Mouse (Mus musculus) hindbrain, embryonic 11.5 days (tissue): ENCODE results near the gene Itgb6. TPM values are rescaled to one million over a fixed set of nuclear protein-coding genes. Genes with fewer than 3 reads are reported as not detected.

ENCODE experiments used
- ATAC-seq: fragments of 200-750 bp; cut with Nextera tagmentation; 2 replicates; pipeline ENCODE4 v1.8.0; 2017; ENCODE audit warnings: mild to moderate bottlenecking, moderate TSS enrichment, moderate library complexity; ENCODE audit not compliant: low FRiP score
- DNase-seq: peaks from one replicate; pipeline ENCODE4 v3.0.0-alpha.2; 2015; ENCODE audit warnings: low spot score
- H3K27ac ChIP-seq: fragments of 300-500 bp; sonication (generic); 2 replicates; pipeline ENCODE4 v1.5.1; 2014; ENCODE audit warnings: mild to moderate bottlenecking, low read depth, low read length
- H3K27me3 ChIP-seq: fragments of 300-500 bp; sonication (generic); 2 replicates; pipeline ENCODE4 v1.6.1; 2014; ENCODE audit warnings: mild to moderate bottlenecking, low read length, moderate library complexity, mixed read lengths; ENCODE audit not compliant: control insufficient read depth, insufficient read depth
- H3K36me3 ChIP-seq: fragments of 300-500 bp; sonication (generic); 2 replicates; pipeline ENCODE4 v1.6.1; 2014; ENCODE audit warnings: mild to moderate bottlenecking, low read length, moderate library complexity, mixed read lengths; ENCODE audit not compliant: control insufficient read depth, insufficient read depth
- H3K4me1 ChIP-seq: fragments of 300-500 bp; sonication (generic); replicated peaks from 2 replicates; pipeline ENCODE4 v1.6.1; 2014; ENCODE audit warnings: low read length, mixed read lengths; ENCODE audit not compliant: control insufficient read depth, insufficient read depth
- H3K4me2 ChIP-seq: fragments of 300-500 bp; sonication (generic); replicated peaks from 2 replicates; pipeline ENCODE4 v1.6.1; 2014; ENCODE audit warnings: mild to moderate bottlenecking, low read depth, low read length
- H3K4me3 ChIP-seq: fragments of 300-500 bp; sonication (generic); 2 replicates; pipeline ENCODE4 v1.5.1; 2014; ENCODE audit warnings: low read depth, low read length
- H3K9ac ChIP-seq: fragments of 300-500 bp; sonication (generic); 2 replicates; pipeline ENCODE4 v1.6.1; 2014; ENCODE audit warnings: low read depth, low read length
- H3K9me3 ChIP-seq: fragments of 300-500 bp; sonication (generic); 2 replicates; pipeline ENCODE4 v1.6.1; 2016; ENCODE audit warnings: low read length; ENCODE audit not compliant: control insufficient read depth
- WGBS: fragments of 180-500 bp; shearing (Covaris S2); extraction: QIAGEN DNeasy Blood & Tissue Kit; methylation state at CpG from one replicate; pipeline ENCODE4 v1.1.7; 2014; 5-methylcytosine and 5-hydroxymethylcytosine counted together
- polyA plus RNA-seq: library from polyadenylated mRNA; unstranded; fragments of >200 nt; fragmentation: Nextera tagmentation; extraction: Ambion mirVana; gene quantifications from 2 replicates; pipeline ENCODE4 v1.2.1, GENCODE M21; 2014

The Itgb6 gene
- polyA plus RNA-seq, 1 experiment from 2014 or later: 0.71 TPM

DNA sequence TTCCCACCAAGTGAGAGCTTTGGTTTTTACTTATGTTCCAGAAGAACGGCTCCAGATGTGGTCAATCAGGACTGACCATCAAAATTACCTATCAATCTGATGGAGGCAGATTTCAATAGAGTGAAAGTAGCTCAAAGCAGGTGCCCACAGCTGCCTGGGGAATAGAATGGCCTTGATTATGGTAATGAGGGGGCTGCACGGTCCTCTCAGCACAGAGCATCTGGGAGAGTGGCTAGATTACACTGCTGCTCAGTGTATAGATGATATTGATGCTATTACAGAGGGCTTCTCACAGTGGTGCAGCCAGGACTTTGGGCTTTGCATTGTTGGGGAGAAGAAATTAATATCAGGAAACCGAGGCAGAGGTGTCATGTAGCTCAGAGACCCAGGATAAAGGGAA is 110.8 kb downstream of the Itgb6 start:
- H3K36me3 ChIP-seq: no peaks in the 10 kb centered on the region
- no peaks in the 10 kb centered on the region for H3K4me1 ChIP-seq
- DNase-seq: peak; percentile 15
- peak; percentile 87 for ATAC-seq
- no peak overlapping the region for H3K4me3 ChIP-seq
- no peak overlapping the region for H3K9ac ChIP-seq
- H3K9me3 ChIP-seq: no peaks in the 10 kb centered on the region
- 52% methylated on average over 3 of the region's 3 CpGs for WGBS
- H3K4me2 ChIP-seq: no peak overlapping the region
- no peak overlapping the region for H3K27ac ChIP-seq
- H3K27me3 ChIP-seq: no peaks in the 10 kb centered on the region

DNA sequence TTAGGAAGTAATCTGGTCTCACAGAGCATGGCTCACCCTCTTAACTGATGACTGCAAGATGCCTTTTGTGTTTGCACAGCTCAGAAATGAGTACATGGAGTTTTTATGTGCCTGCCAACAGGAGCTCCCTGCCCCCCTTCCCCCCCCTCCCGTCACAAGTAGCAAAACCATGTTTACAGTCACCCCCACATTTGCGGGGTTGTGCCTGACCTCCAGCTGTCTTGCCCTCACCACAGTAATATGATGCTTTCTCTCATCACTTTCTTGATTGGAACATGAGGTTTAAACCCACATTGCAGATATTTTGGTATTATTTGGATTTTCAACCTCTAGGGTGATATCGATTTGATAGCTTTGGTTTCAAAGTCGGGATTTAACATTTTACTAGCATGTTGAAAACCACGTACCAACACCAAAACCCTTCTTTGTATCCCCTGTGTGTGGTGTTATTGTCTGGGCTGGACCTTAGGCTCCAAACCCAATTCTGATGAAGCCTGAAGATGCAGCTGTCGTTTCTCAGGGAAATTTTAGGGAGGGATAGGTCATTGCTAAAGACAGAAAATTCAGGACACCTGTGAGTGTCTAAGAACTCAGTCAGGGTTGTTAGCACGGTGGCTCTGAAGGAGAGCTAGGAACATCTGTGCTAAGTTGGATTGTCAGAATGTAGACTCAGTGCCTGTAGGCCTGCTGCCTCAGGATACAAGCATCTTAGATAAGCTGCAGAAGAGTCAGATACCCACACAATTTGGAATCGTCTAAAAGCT is 112.8 kb downstream of the Itgb6 start:
- H3K27me3 ChIP-seq: no peaks in the 10 kb centered on the region
- H3K9me3 ChIP-seq: no peaks in the 10 kb centered on the region
- no peak overlapping the region for H3K4me3 ChIP-seq
- no peak for DNase-seq
- no peaks in the 10 kb centered on the region for H3K36me3 ChIP-seq
- ATAC-seq: no peak
- H3K27ac ChIP-seq: no peak overlapping the region
- H3K4me2 ChIP-seq: no peak overlapping the region
- no peaks in the 10 kb centered on the region for H3K4me1 ChIP-seq
- no peak overlapping the region for H3K9ac ChIP-seq
- WGBS: 83% methylated on average over 8 of the region's 8 CpGs

DNA sequence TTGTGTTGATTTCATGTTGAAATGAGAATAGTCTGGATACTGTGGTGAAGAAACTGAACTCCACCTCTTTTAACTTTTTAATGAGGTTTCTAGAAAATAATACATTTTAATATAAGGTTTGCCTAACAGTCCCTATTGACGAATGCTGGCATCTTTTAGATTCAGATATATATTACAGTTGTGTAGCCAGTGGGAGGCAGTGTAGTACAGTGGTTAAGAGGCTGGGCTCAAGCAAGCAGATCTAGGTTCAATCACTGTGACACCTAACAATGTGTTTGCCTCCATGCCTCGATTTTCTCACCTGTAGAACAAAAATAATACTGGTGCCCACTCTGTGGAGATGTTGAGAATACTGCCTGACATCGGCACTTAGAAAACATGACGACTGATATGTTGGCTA is 114.5 kb downstream of the Itgb6 start:
- H3K4me1 ChIP-seq: no peaks in the 10 kb centered on the region
- no peaks in the 10 kb centered on the region for H3K36me3 ChIP-seq
- 76% methylated on average over 4 of the region's 4 CpGs for WGBS
- H3K9ac ChIP-seq: no peak overlapping the region
- DNase-seq: no peak
- no peak overlapping the region for H3K27ac ChIP-seq
- no peak overlapping the region for H3K4me3 ChIP-seq
- no peaks in the 10 kb centered on the region for H3K27me3 ChIP-seq
- no peaks in the 10 kb centered on the region for H3K9me3 ChIP-seq
- ATAC-seq: no peak
- no peak overlapping the region for H3K4me2 ChIP-seq

DNA sequence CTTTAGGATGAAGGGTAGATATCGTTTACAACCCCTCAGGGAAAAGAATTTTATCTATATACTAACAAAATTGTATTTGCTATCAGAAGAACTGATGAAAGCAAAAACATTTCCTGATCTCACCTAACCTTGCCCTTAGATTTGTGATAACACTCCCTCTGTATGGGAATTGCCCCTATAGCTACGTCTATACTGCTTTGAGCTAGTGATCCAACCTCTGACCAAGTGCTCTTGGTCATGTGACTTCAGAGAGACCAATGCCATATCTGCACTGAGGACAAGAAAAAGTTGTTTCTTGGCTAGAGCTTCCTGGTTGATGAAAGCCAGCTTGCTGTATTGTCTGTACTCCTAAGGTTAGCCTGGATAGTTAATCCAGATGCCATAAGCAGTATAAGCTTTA is 121.1 kb downstream of the Itgb6 start:
- no peak overlapping the region for H3K4me3 ChIP-seq
- H3K9me3 ChIP-seq: no peaks in the 10 kb centered on the region
- H3K27ac ChIP-seq: no peak overlapping the region
- no peak for ATAC-seq
- no peak overlapping the region for H3K9ac ChIP-seq
- H3K27me3 ChIP-seq: no peaks in the 10 kb centered on the region
- no peak for DNase-seq
- WGBS: 85% methylated on average over 2 of the region's 2 CpGs
- H3K36me3 ChIP-seq: no peaks in the 10 kb centered on the region
- no peak overlapping the region for H3K4me2 ChIP-seq
- no peaks in the 10 kb centered on the region for H3K4me1 ChIP-seq

DNA sequence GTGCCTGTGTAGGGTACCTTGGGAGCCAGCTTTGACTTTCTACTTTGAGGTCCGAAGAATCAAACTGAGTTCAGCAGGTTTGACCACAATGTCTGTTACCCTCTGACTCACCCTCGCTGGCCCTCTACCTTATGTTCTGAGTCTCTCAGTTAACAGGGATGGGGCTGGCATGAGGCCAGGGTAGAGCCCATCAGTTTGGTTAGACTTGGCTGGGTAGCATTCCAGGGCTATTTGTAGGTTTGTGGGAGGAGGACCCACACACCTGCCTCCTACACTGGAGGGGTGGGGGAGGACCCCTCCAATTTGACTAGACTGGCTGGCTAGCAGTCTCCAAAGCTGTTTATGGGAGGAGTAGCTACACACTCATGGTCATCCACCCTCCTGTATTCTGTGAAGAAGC is 121.6 kb downstream of the Itgb6 start:
- DNase-seq (no peak), ATAC-seq (no peak)
- H3K9ac ChIP-seq: no peak overlapping the region
- no peak overlapping the region for H3K4me2 ChIP-seq
- 96% methylated on average over 2 of the region's 2 CpGs for WGBS
- no peaks in the 10 kb centered on the region for H3K27me3 ChIP-seq
- no peak overlapping the region for H3K27ac ChIP-seq
- H3K4me1 ChIP-seq: no peaks in the 10 kb centered on the region
- H3K4me3 ChIP-seq: no peak overlapping the region
- no peaks in the 10 kb centered on the region for H3K36me3 ChIP-seq
- H3K9me3 ChIP-seq: no peaks in the 10 kb centered on the region

DNA sequence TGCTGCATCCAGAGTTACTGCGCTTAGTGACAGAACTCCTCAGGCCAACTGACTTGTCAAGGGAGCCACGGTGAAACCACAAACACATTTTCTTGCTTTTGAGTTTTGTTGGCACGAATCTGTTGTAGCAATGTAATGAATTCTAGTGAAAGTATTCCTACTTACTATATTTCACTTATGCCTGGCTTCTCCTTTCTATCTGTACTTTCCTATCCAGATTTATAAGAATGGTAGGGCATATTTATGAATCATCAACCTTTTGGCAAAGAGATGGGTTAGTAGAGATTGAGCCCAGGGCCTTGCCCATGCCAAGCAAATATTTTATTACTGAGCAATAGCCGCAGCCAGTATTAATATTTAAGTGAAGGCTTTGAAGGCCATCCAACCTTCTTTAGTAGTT is 139.0 kb downstream of the Itgb6 start:
- Histone ChIP-seq H3K4me3 (no peak overlapping the region), H3K4me2 (no peak overlapping the region), H3K9ac (no peak overlapping the region), H3K9me3 (no peaks in the 10 kb centered on the region), H3K27ac (no peak overlapping the region), H3K36me3 (no peaks in the 10 kb centered on the region), H3K27me3 (no peaks in the 10 kb centered on the region), H3K4me1 (no peaks in the 10 kb centered on the region)
- 94% methylated on average over 4 of the region's 4 CpGs for WGBS
- DNase-seq (no peak), ATAC-seq (no peak)

DNA sequence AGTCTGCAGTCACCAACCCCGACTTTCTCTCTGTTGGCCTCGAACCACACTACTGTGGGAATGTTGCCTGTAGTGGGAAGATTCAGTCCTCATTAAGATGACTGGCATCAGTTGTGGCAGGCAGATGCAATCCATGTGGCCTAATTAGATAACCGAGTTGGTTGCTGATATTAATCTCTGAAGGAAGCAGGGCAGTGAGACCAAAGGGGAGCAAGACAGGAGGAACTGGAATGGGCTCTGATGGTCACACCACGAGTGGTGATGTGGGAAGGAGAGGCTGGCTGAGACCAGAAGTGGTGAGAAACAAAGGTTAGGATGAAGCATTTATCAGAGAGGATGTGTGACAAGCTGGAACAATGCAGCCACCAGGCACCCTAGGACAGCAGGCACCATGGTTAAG is 167.9 kb downstream of the Itgb6 start:
- ATAC-seq (no peak), DNase-seq (no peak)
- H3K27me3 ChIP-seq: no peaks in the 10 kb centered on the region
- H3K9ac ChIP-seq: no peak overlapping the region
- no peak overlapping the region for H3K4me2 ChIP-seq
- no peaks in the 10 kb centered on the region for H3K4me1 ChIP-seq
- 77% methylated on average over 4 of the region's 4 CpGs for WGBS
- no peak overlapping the region for H3K4me3 ChIP-seq
- no peak overlapping the region for H3K27ac ChIP-seq
- no peaks in the 10 kb centered on the region for H3K36me3 ChIP-seq
- H3K9me3 ChIP-seq: no peaks in the 10 kb centered on the region

DNA sequence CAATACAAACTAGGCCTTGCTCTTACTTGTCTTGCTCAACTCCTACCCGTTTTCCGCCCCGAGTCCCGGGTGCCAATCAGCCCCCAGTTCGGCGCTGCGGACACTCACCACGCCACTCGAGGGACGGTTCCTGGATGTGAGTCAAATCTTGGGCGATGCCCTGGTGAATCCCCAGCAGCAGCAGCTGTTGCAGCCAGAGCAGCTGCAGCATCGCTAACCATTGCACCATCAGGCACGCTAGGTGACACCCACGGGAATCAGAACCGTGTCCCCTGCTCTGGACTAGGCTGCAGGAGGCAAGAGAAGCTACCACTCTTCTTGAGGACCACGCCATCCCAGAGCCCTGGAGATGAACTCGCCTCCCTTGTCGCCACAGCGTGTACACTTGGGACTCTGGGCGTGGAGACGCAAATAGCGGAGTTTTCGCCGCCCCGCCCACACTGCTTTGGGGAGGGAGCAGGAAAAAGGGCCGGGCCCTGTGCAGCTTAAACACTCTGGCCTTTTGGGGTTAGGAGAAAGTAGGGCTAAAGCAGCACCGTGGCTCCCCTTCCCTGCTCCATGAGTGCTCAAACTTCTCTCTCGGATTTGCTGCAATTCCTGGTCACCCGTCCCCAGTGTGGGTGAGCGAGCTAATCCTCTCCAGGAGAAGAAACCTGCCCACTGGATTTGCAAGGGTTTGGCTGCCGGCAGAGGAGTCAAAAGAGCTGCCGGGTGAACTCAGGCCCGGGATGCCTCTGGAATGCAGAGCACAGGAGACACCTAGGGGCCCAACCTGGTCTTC is 169.4 kb downstream of the Itgb6 start, which contains the start of gene Pla2r1:
Gene Pla2r1 (minus strand): TSS at position 407 of the 781 bp plus-strand sequence.
- no peaks in the 10 kb centered on the region for H3K27me3 ChIP-seq
- no peaks in the 10 kb centered on the region for H3K4me1 ChIP-seq
- H3K4me2 ChIP-seq: peak within 1 kb of the TSS; percentile 76
- peak within 1 kb of the TSS; percentile 33; the same call in 1 of the 2 replicates for H3K9ac ChIP-seq
- no peaks in the 10 kb centered on the region for H3K36me3 ChIP-seq
- H3K27ac ChIP-seq: no peak within 1 kb of the TSS
- peak within 1 kb of the TSS; percentile 32 for H3K4me3 ChIP-seq
- H3K9me3 ChIP-seq: no peaks in the 10 kb centered on the region
- ATAC-seq (peak; percentile 66), DNase-seq (peak; percentile 62)
- WGBS: 4% methylated on average over 33 of the region's 33 CpGs
